ENCODE assay signal across 8 mouse cellular contexts in the genomic region with DNA sequence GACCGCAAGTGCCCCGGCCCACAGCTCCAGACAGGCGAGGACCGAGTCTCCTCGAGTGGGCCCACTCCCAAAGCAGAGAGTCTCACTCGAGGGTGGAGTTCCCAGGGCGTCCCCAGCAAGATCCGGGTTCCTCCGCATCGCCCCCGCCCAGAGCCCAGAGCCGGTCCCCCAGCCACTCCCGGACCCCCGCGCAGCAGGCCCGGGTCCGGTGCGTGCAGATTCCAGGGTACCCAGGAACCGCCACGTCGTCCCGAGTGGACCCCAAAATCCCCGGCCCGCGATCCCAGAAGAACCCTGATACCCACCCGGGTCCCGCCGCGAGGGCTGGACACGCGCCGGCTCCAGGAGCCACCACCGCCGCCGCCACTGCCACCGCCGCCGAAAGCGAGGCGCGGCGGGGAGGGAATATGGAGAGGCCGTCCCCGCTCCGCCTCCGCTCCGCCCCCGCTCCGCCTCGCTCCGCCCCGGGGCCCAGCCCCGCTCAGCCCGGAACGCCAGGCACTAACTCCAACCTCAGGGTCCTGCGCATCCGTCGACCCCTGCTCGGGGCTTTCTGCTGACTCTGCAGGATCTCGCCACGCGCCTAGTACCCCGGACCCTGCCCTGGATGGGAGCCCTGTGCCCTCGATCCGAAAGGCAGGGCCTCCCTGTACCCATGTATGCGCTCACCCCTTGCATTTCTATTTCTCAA. TPM values are rescaled to one million over a fixed set of nuclear protein-coding genes. Genes with fewer than 3 reads are reported as not detected.
DNase-seq lines count a peak whose midpoint lies in the region; TF ChIP-seq lines count a peak whose summit lies in the region.

A gene (minus strand): TSS at position 409 of the 691 bp plus-strand sequence.
A gene (plus strand): TSS at position 482 of the 691 bp plus-strand sequence.

- DNase-seq in ES-CJ7 (ENCODE audit: low read depth, low spot score): peak; percentile 64
- DNase-seq in forebrain, embryonic 10.5 days (ENCODE audit: extremely low spot score, low spot score): peak; percentile 86
- DNase-seq in heart, postnatal 25 days (ENCODE audit: low spot score): peak; percentile 52
- peak; percentile 81 to 86 for DNase-seq in kidney, postnatal 4 days
- peak; percentile 78 for DNase-seq in lung, postnatal 10 days
- DNase-seq in ovary, postnatal 14 days (ENCODE audit: low spot score): peak; percentile 56
- DNase-seq in urinary bladder, postnatal 4 days (ENCODE audit: low spot score in 2 of 2): peak; percentile 64 to 70

- H3K36me3 ChIP-seq in forebrain, embryonic 10.5 days (replicated peaks): peaks cover 42% of the 10 kb centered on the region

- no peak for TF ChIP-seq POLR2A in bone marrow, adult 2 months (IDR thresholded peaks at IDR 0.05; ENCODE audit: borderline replicate concordance, control insufficient read depth, low read depth, low read length)

- H3K27me3 ChIP-seq in forebrain, embryonic 10.5 days (ENCODE audit: poor library complexity, severe bottlenecking): no peaks in the 10 kb centered on the region

- WGBS in bone marrow, adult 2 months: 1% methylated on average over 63 of the region's 66 CpGs
- under 1% methylated on average over 66 of the region's 66 CpGs for WGBS in forebrain, embryonic 10.5 days

- H3K4me1 ChIP-seq in bone marrow, adult 2 months (ENCODE audit: control insufficient read depth, insufficient read depth, low read length): no peaks in the 10 kb centered on the region
- peaks cover 64% of the 10 kb centered on the region for H3K4me1 ChIP-seq in forebrain, embryonic 10.5 days

- TF ChIP-seq CTCF in bone marrow, adult 2 months (IDR thresholded peaks at IDR 0.05; ENCODE audit: control insufficient read depth, insufficient read depth, low read length): no peak

- intact Hi-C loops in heart, postnatal 25 days (cut with DNase I): no loop called here

- H3K4me3 ChIP-seq in bone marrow, adult 2 months (replicated peaks; ENCODE audit: control insufficient read depth, low read depth, low read length): peak within 1 kb of the TSS; percentile 14
- peak within 1 kb of the TSS; percentile 79 for H3K4me3 ChIP-seq in forebrain, embryonic 10.5 days

- H3K9me3 ChIP-seq in forebrain, embryonic 10.5 days: no peaks in the 10 kb centered on the region

- no peak within 1 kb of the TSS for H3K27ac ChIP-seq in bone marrow, adult 2 months (ENCODE audit: control insufficient read depth, insufficient read depth, low read depth, low read length, poor library complexity)
- peak within 1 kb of the TSS; percentile 92 for H3K27ac ChIP-seq in forebrain, embryonic 10.5 days

RNA-seq across cellular contexts. Expression of the first gene that starts in this region (rescaled TPM):
- polyA plus RNA-seq in bone marrow, adult 2 months (2011; ENCODE audit: insufficient read depth, insufficient read length, low replicate concordance, missing spikeins): 0.74 and 1.2 TPM in 2 replicates
- 22.5 and 22.7 TPM in 2 replicates for polyA plus RNA-seq in forebrain, embryonic 10.5 days (2016; fragmentation: Nextera tagmentation; extraction: Ambion mirVana)
- total RNA-seq in heart, postnatal 25 days (2021): 10 to 100 TPM; 65.1 to 66.4 TPM

RNA-seq across cellular contexts. Expression of the second gene that starts in this region (rescaled TPM):
- 0.90 TPM in 1 of 2 replicates, not detected in the other for polyA plus RNA-seq in bone marrow, adult 2 months (2011; ENCODE audit: insufficient read depth, insufficient read length, low replicate concordance, missing spikeins)
- polyA plus RNA-seq in forebrain, embryonic 10.5 days (2016; fragmentation: Nextera tagmentation; extraction: Ambion mirVana): 23.1 and 23.6 TPM in 2 replicates
- not detected for total RNA-seq in heart, postnatal 25 days (2021)

Comparison
In these comparisons a context has a peak if more than half of its experiments do, and no peak if none do; other contexts are left out.
1. RNA of the first gene that starts in this region (polyA plus RNA-seq): 22.5 to 22.7 TPM in forebrain, embryonic 10.5 days; 0.74 to 1.2 TPM in bone marrow, adult 2 months; every median in the first group is over 10 times any median in the second.
2. RNA of the second gene that starts in this region (polyA plus RNA-seq): 23.1 to 23.6 TPM in forebrain, embryonic 10.5 days; 0.90 TPM in bone marrow, adult 2 months; every median in the first group is over 10 times any median in the second.
3. Peak in every context shown above with its lines, with median percentiles within 50 percentile points of each other: DNase-seq.